Mouse (Mus musculus) B cell, adult 67 days (primary cell): ENCODE measurements around the gene Qtrt1. TPM values are rescaled to one million over a fixed set of nuclear protein-coding genes. Genes with fewer than 3 reads are reported as not detected.

Source experiments
- total RNA-seq, 2 experiments: library from RNA; stranded (reverse); gene quantifications; 4 replicates each; pipeline ENCODE4 v1.2.4; 2023

Gene Qtrt1
- total RNA-seq, result 10 to 100 TPM; 74.8 TPM

GRCm38 (mm10) chr9:21411669-21412550 lies at the start of gene Qtrt1:
Gene Qtrt1, plus strand, starts transcription at chr9:21411837.

DNA sequence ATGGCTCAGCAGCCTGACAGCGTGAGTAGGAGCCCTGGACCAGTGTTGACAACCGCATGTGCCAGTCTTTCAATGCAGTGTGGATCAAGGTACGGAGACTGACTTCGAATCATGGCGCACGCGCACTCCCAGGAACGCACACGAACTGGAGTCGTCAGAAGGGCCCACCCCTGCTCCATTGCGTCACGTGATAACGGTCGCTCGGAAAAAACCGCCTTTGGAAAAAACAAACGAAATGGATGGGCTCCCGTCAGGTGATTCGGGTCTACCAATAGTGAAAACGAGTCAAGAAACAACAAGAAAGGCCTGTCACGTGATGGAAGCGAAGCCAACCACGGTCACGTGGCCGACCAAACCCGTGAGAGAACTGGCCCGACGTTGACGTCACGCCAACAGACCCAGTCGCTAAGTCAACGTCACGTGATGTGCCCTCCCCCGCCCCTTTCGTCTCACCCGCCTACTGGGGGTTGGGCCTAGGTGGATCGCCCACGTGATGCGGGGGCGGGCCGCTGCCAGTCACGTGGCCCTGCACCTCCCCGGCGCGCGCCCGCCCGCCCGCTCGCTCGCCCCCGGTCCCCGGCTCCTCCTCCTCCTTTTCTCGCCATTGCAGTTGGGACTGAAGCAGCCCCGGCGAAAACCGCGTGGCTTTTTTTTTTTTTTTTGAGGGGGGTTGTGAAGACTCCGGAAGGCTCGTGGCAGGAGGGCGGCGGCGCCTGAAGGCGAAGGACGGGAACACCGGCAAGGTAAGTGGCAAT lies 44.1 kb upstream of the Qtrt1 start, which contains the start of gene Ilf3:
Ilf3 (plus strand) TSS at position 515 of the 755 bp plus-strand sequence.

DNA sequence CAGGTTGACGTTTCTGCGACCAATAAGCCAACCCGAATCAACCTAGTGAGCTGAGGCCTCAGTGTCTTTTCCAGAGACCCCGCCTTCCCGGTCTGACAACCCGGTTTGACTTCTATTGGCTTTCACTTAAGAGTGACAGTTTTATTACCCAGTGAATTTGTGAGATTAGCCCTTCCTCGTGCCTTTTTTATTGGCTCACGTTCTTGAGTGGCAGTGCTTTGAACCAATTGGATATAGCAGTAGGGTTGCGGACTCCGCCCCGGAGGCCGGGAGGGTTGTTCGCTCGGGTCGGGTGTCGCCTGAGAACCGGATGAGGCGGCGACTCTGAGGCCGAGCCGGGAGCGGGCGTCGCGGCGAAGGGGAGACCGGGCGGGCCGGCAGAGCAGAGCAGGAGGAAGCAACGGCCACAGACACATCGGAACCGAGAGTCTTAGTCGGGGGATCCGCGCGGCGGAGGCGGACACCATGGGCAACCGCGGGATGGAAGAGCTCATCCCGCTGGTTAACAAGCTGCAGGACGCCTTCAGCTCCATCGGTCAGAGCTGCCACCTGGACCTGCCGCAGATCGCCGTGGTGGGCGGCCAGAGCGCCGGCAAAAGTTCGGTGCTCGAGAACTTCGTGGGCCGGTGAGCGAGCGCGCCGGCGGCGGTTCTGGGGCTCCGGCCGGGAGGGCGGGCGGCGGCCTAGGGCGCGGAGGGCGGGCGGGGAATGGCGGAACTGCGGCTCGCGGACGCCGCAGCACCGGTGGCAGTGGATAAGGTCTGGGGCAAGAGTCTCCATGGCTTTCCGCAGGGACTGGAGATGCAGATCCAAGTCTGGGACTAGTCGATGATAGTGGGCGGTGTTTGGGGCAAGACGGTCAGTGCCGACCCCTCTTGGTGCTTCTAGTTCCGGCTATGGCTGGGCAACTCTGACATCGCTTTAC lies 13.3 kb downstream of the Qtrt1 start, which contains the start of gene Dnm2:
Dnm2 (plus strand) TSS at position 278 of the 925 bp plus-strand sequence.

Other genes starting within 250 kb of the Qtrt1 start
- 10 to 100 TPM; 10.2 to 10.4 TPM for gene Pde4a, start 246.1 kb upstream of the Qtrt1 start, total RNA-seq
- 10 to 100 TPM; 30.9 to 43.4 TPM for gene Keap1, start 172.5 kb upstream of the Qtrt1 start, total RNA-seq
- under 1 TPM; 0.30 to 0.35 TPM for gene S1pr5, start 163.4 kb upstream of the Qtrt1 start, total RNA-seq
- 10 to 100 TPM; 55.8 to 57.5 TPM for gene Atg4d, start 146.5 kb upstream of the Qtrt1 start, total RNA-seq
- 100 to 1,000 TPM; 151 to 153 TPM for gene Kri1, start 123.9 kb upstream of the Qtrt1 start, total RNA-seq
- gene Cdkn2d, start 120.4 kb upstream of the Qtrt1 start, total RNA-seq, result 10 to 100 TPM; 28.0 to 33.7 TPM
- gene Ap1m2, start 99.5 kb upstream of the Qtrt1 start, total RNA-seq, result 1 to 10 TPM; 2.7 to 2.9 TPM
- 100 to 1,000 TPM; 368 to 370 TPM for gene Slc44a2, start 91.1 kb upstream of the Qtrt1 start, total RNA-seq
- gene Ilf3, start 44.0 kb upstream of the Qtrt1 start, total RNA-seq, result 100 to 1,000 TPM; 135 to 155 TPM
- gene Dnm2, start 13.1 kb downstream of the Qtrt1 start, total RNA-seq, result 100 to 1,000 TPM; 224 to 230 TPM
- gene Tmed1, start 98.4 kb downstream of the Qtrt1 start, total RNA-seq, result 10 to 100 TPM; 11.4 to 11.5 TPM
- gene AB124611, start 114.3 kb downstream of the Qtrt1 start, total RNA-seq, result 100 to 1,000 TPM; 134 to 143 TPM
- gene Carm1, start 135.1 kb downstream of the Qtrt1 start, total RNA-seq, result 10 to 100 TPM; 66.2 to 67.1 TPM
- 10 to 100 TPM; 37.3 to 37.9 TPM for gene Timm29, start 180.9 kb downstream of the Qtrt1 start, total RNA-seq
- 10 to 100 TPM; 16.0 to 19.4 TPM for gene Yipf2, start 181.0 kb downstream of the Qtrt1 start, total RNA-seq
- 10 to 100 TPM; 98.7 to 99.6 TPM for gene Smarca4, start 204.3 kb downstream of the Qtrt1 start, total RNA-seq